Mouse (Mus musculus): ENCODE results near the gene Tmem207.

The Tmem207 gene

GRCm38 (mm10) chr16:26526669-26527068, at the start of gene Tmem207:
Tmem207 (minus strand) TSS chr16:26526769.
- no peak for TF ChIP-seq GATA4 (IDR thresholded peaks at IDR 0.05; ENCODE audit: insufficient replicate concordance, low read length)

- TF ChIP-seq GATA4 (IDR thresholded peaks at IDR 0.05; ENCODE audit: insufficient replicate concordance, low read length): no peak
Observed at GRCm38 (mm10) chr16:26574173-26574572, 47.6 kb upstream of the Tmem207 start.

- TF ChIP-seq GATA4 (IDR thresholded peaks at IDR 0.05; ENCODE audit: insufficient replicate concordance, low read length): no peak
Observed at GRCm38 (mm10) chr16:26571836-26572235, 45.3 kb upstream of the Tmem207 start.

GRCm38 (mm10) chr16:26569387-26569978, 42.9 kb upstream of the Tmem207 start:
- TF ChIP-seq GATA4 (IDR thresholded peaks at IDR 0.05; ENCODE audit: insufficient replicate concordance, low read length): no peak

GRCm38 (mm10) chr16:26562771-26563170, 36.2 kb upstream of the Tmem207 start:
- no peak for TF ChIP-seq GATA4 (IDR thresholded peaks at IDR 0.05; ENCODE audit: insufficient replicate concordance, low read length)

GRCm38 (mm10) chr16:26561743-26562142, 35.2 kb upstream of the Tmem207 start:
- no peak for TF ChIP-seq GATA4 (IDR thresholded peaks at IDR 0.05; ENCODE audit: insufficient replicate concordance, low read length)

- no peak for TF ChIP-seq GATA4 (IDR thresholded peaks at IDR 0.05; ENCODE audit: insufficient replicate concordance, low read length)
Observed at GRCm38 (mm10) chr16:26558797-26559196, 32.2 kb upstream of the Tmem207 start.

GRCm38 (mm10) chr16:26552234-26552633, 25.7 kb upstream of the Tmem207 start:
- no peak for TF ChIP-seq GATA4 (IDR thresholded peaks at IDR 0.05; ENCODE audit: insufficient replicate concordance, low read length)

- no peak for TF ChIP-seq GATA4 (IDR thresholded peaks at IDR 0.05; ENCODE audit: insufficient replicate concordance, low read length)
Observed at GRCm38 (mm10) chr16:26549221-26549620, 22.7 kb upstream of the Tmem207 start.

GRCm38 (mm10) chr16:26546879-26547206, 20.3 kb upstream of the Tmem207 start:
- TF ChIP-seq GATA4 (IDR thresholded peaks at IDR 0.05; ENCODE audit: insufficient replicate concordance, low read length): no peak

GRCm38 (mm10) chr16:26546170-26546878, 19.8 kb upstream of the Tmem207 start:
- TF ChIP-seq GATA4 (IDR thresholded peaks at IDR 0.05; ENCODE audit: insufficient replicate concordance, low read length): no peak

- TF ChIP-seq GATA4 (IDR thresholded peaks at IDR 0.05; ENCODE audit: insufficient replicate concordance, low read length): no peak
Observed at GRCm38 (mm10) chr16:26532287-26532686, 5.7 kb upstream of the Tmem207 start.

- TF ChIP-seq GATA4 (IDR thresholded peaks at IDR 0.05; ENCODE audit: insufficient replicate concordance, low read length): no peak
Observed at GRCm38 (mm10) chr16:26530451-26530850, 3.9 kb upstream of the Tmem207 start.

- TF ChIP-seq GATA4 (IDR thresholded peaks at IDR 0.05; ENCODE audit: insufficient replicate concordance, low read length): no peak
Observed at GRCm38 (mm10) chr16:26527931-26528666, 1.5 kb upstream of the Tmem207 start.

GRCm38 (mm10) chr16:26525832-26526231, 737 bp downstream of the Tmem207 start:
- no peak for TF ChIP-seq GATA4 (IDR thresholded peaks at IDR 0.05; ENCODE audit: insufficient replicate concordance, low read length)

GRCm38 (mm10) chr16:26519596-26519995, 7.0 kb downstream of the Tmem207 start:
- no peak for TF ChIP-seq GATA4 (IDR thresholded peaks at IDR 0.05; ENCODE audit: insufficient replicate concordance, low read length)
